Mouse (Mus musculus): ENCODE data around the gene Lrrc7. TPM values are rescaled to one million over a fixed set of nuclear protein-coding genes. Genes with fewer than 3 reads are reported as not detected.

The Lrrc7 gene
- total RNA-seq, 2 experiments from 2014 or later = not detected

GRCm38 (mm10) chr3:158375885-158376284, 186.1 kb downstream of the Lrrc7 start:
- ATAC-seq (replicated peaks; ENCODE audit: low FRiP score, poor library complexity, severe bottlenecking) = no peak

GRCm38 (mm10) chr3:158369169-158369568, 192.9 kb downstream of the Lrrc7 start:
- ATAC-seq (replicated peaks; ENCODE audit: low FRiP score, poor library complexity, severe bottlenecking) = no peak

- ATAC-seq (replicated peaks; ENCODE audit: low FRiP score, poor library complexity, severe bottlenecking) = no peak
Measured at GRCm38 (mm10) chr3:158365801-158366200, 196.2 kb downstream of the Lrrc7 start.

- ATAC-seq (replicated peaks; ENCODE audit: low FRiP score, poor library complexity, severe bottlenecking) = no peak
Measured at GRCm38 (mm10) chr3:158362091-158362490, 199.9 kb downstream of the Lrrc7 start.

- ATAC-seq (replicated peaks; ENCODE audit: low FRiP score, poor library complexity, severe bottlenecking) = no peak
Measured at GRCm38 (mm10) chr3:158356706-158357105, 205.3 kb downstream of the Lrrc7 start.

- no peak for ATAC-seq (replicated peaks; ENCODE audit: low FRiP score, poor library complexity, severe bottlenecking)
Measured at GRCm38 (mm10) chr3:158356194-158356593, 205.8 kb downstream of the Lrrc7 start.

GRCm38 (mm10) chr3:158340808-158341207, 221.2 kb downstream of the Lrrc7 start:
- ATAC-seq (replicated peaks; ENCODE audit: low FRiP score, poor library complexity, severe bottlenecking) = no peak

- no peak for ATAC-seq (replicated peaks; ENCODE audit: low FRiP score, poor library complexity, severe bottlenecking)
Measured at GRCm38 (mm10) chr3:158330085-158330484, 231.9 kb downstream of the Lrrc7 start.

- no peak for ATAC-seq (replicated peaks; ENCODE audit: low FRiP score, poor library complexity, severe bottlenecking)
Measured at GRCm38 (mm10) chr3:158310391-158310790, 251.6 kb downstream of the Lrrc7 start.

GRCm38 (mm10) chr3:158307415-158307814, 254.6 kb downstream of the Lrrc7 start:
- ATAC-seq (replicated peaks; ENCODE audit: low FRiP score, poor library complexity, severe bottlenecking) = no peak

GRCm38 (mm10) chr3:158298732-158299131, 263.3 kb downstream of the Lrrc7 start:
- ATAC-seq (replicated peaks; ENCODE audit: low FRiP score, poor library complexity, severe bottlenecking) = no peak

- ATAC-seq (replicated peaks; ENCODE audit: low FRiP score, poor library complexity, severe bottlenecking) = no peak
Measured at GRCm38 (mm10) chr3:158295041-158295440, 267.0 kb downstream of the Lrrc7 start.

GRCm38 (mm10) chr3:158284431-158284830, 277.6 kb downstream of the Lrrc7 start:
- no peak for ATAC-seq (replicated peaks; ENCODE audit: low FRiP score, poor library complexity, severe bottlenecking)

GRCm38 (mm10) chr3:158278631-158279030, 283.4 kb downstream of the Lrrc7 start:
- no peak for ATAC-seq (replicated peaks; ENCODE audit: low FRiP score, poor library complexity, severe bottlenecking)

GRCm38 (mm10) chr3:158272700-158273099, 289.3 kb downstream of the Lrrc7 start:
- ATAC-seq (replicated peaks; ENCODE audit: low FRiP score, poor library complexity, severe bottlenecking) = no peak

GRCm38 (mm10) chr3:158270887-158271286, 291.1 kb downstream of the Lrrc7 start:
- no peak for ATAC-seq (replicated peaks; ENCODE audit: low FRiP score, poor library complexity, severe bottlenecking)

- ATAC-seq (replicated peaks; ENCODE audit: low FRiP score, poor library complexity, severe bottlenecking) = no peak
Measured at GRCm38 (mm10) chr3:158252576-158252975, 309.4 kb downstream of the Lrrc7 start.

- no peak for ATAC-seq (replicated peaks; ENCODE audit: low FRiP score, poor library complexity, severe bottlenecking)
Measured at GRCm38 (mm10) chr3:158247672-158248071, 314.3 kb downstream of the Lrrc7 start.

GRCm38 (mm10) chr3:158210657-158211056, 351.4 kb downstream of the Lrrc7 start:
- ATAC-seq (replicated peaks; ENCODE audit: low FRiP score, poor library complexity, severe bottlenecking) = no peak

- no peak for ATAC-seq (replicated peaks; ENCODE audit: low FRiP score, poor library complexity, severe bottlenecking)
Measured at GRCm38 (mm10) chr3:158210026-158210425, 352.0 kb downstream of the Lrrc7 start.

GRCm38 (mm10) chr3:158207840-158208239, 354.2 kb downstream of the Lrrc7 start:
- ATAC-seq (replicated peaks; ENCODE audit: low FRiP score, poor library complexity, severe bottlenecking) = no peak

GRCm38 (mm10) chr3:158202776-158203175, 359.2 kb downstream of the Lrrc7 start:
- no peak for ATAC-seq (replicated peaks; ENCODE audit: low FRiP score, poor library complexity, severe bottlenecking)

- no peak for ATAC-seq (replicated peaks; ENCODE audit: low FRiP score, poor library complexity, severe bottlenecking)
Measured at GRCm38 (mm10) chr3:158195426-158195825, 366.6 kb downstream of the Lrrc7 start.

All from erythroblast, adult 5-6 weeks (primary cell).